9 mouse cellular contexts compared by ENCODE assay signal in genomic region chr4:9015528-9016503, GRCm38 (mm10).
DNase-seq lines count a peak whose midpoint lies in the region; ATAC-seq and TF ChIP-seq lines count a peak whose summit lies in the region.
"Had no signal": no experiment of that assay in that cellular context is flagged by ENCODE, and none has a peak within 500 bp of the region (broad histone marks: within the 10 kb centered on the region; RNA-seq: fewer than 3 reads in every experiment).

No protein-coding gene starts in this region.

- peaks cover 10% of the 10 kb centered on the region; the same call in 1 of the 2 replicates for H3K27me3 ChIP-seq in forebrain, embryonic 12.5 days
- H3K27me3 ChIP-seq in forebrain, embryonic 15.5 days, result no peaks in the 10 kb centered on the region
- H3K27me3 ChIP-seq in liver, adult 2 months (ENCODE audit: control insufficient read depth, insufficient read depth, low read length), result no peaks in the 10 kb centered on the region
- no peaks in the 10 kb centered on the region for H3K27me3 ChIP-seq in midbrain, embryonic 16.5 days (ENCODE audit: control insufficient read depth, insufficient read depth, low read depth, low read length)
- H3K27me3 ChIP-seq: CH12.LX had no signal

- ATAC-seq in forebrain, embryonic 12.5 days (ENCODE audit: low FRiP score), result no peak
- no peak for ATAC-seq in forebrain, embryonic 15.5 days (replicated peaks)
- ATAC-seq in midbrain, embryonic 16.5 days, result no peak
- ATAC-seq in erythroid progenitor cell, adult 5-6 weeks (replicated peaks; ENCODE audit: low FRiP score, poor library complexity, severe bottlenecking), result no peak

- peaks cover 44% of the 10 kb centered on the region for H3K4me1 ChIP-seq in forebrain, embryonic 12.5 days
- H3K4me1 ChIP-seq in forebrain, embryonic 15.5 days, result peaks cover 53% of the 10 kb centered on the region
- H3K4me1 ChIP-seq in liver, adult 2 months (ENCODE audit: control insufficient read depth, insufficient read depth, low read length), result peaks cover 2% of the 10 kb centered on the region; the same call in 1 of the 2 replicates
- H3K4me1 ChIP-seq in midbrain, embryonic 16.5 days (ENCODE audit: control insufficient read depth, insufficient read depth, low read length), result peaks cover 27% of the 10 kb centered on the region

- no peak overlapping the region for H3K4me3 ChIP-seq in forebrain, embryonic 12.5 days (replicated peaks)
- no peak overlapping the region for H3K4me3 ChIP-seq in forebrain, embryonic 15.5 days
- no peak overlapping the region for H3K4me3 ChIP-seq in liver, adult 2 months (ENCODE audit: insufficient read depth, low read depth, low read length)
- H3K4me3 ChIP-seq in midbrain, embryonic 16.5 days (ENCODE audit: low read depth, low read length), result no peak overlapping the region

- no peak for TF ChIP-seq CTCF in liver, adult 2 months (IDR thresholded peaks at IDR 0.05; ENCODE audit: low read depth, low read length)

- 0 out of 2 replicates have a peak overlapping the region, but pooled peaks have one; percentile 18 for H3K9ac ChIP-seq in forebrain, embryonic 12.5 days
- no peak overlapping the region for H3K9ac ChIP-seq in forebrain, embryonic 15.5 days (replicated peaks)
- H3K9ac ChIP-seq in liver, adult 2 months (ENCODE audit: low read depth, low read length), result no peak overlapping the region
- no peak overlapping the region for H3K9ac ChIP-seq in midbrain, embryonic 16.5 days (ENCODE audit: low read depth, low read length)

- no peaks in the 10 kb centered on the region for H3K36me3 ChIP-seq in forebrain, embryonic 12.5 days (replicated peaks)
- no peaks in the 10 kb centered on the region for H3K36me3 ChIP-seq in forebrain, embryonic 15.5 days
- H3K36me3 ChIP-seq in liver, adult 2 months (ENCODE audit: control insufficient read depth, insufficient read depth, low read length), result no peaks in the 10 kb centered on the region
- no peaks in the 10 kb centered on the region for H3K36me3 ChIP-seq in midbrain, embryonic 16.5 days (ENCODE audit: control insufficient read depth, insufficient read depth, low read length)

- WGBS in forebrain, embryonic 12.5 days, result 28% methylated on average over 14 of the region's 14 CpGs
- WGBS in forebrain, embryonic 15.5 days, result 31% methylated on average over 14 of the region's 14 CpGs
- 46% methylated on average over 14 of the region's 14 CpGs for WGBS in liver, adult 2 months
- 24% methylated on average over 14 of the region's 14 CpGs for WGBS in midbrain, embryonic 16.5 days

- no peak for TF ChIP-seq POLR2A in liver, adult 2 months (IDR thresholded peaks at IDR 0.05; ENCODE audit: extremely low read depth, insufficient read depth, low read length)

- intact Hi-C loops in heart, postnatal 10 days (cut with DNase I), result loop anchor here (5.0 kb wide), 1 partner anchor 64 kb away; no protein-coding TSS in a partner anchor
- intact Hi-C loops in gastrocnemius, postnatal 14 days (cut with DNase I; ENCODE audit: low total_unique reads), result no loop called here

- H3K9me3 ChIP-seq in forebrain, embryonic 12.5 days, result no peaks in the 10 kb centered on the region
- no peaks in the 10 kb centered on the region for H3K9me3 ChIP-seq in forebrain, embryonic 15.5 days
- no peaks in the 10 kb centered on the region for H3K9me3 ChIP-seq in midbrain, embryonic 16.5 days (replicated peaks; ENCODE audit: control insufficient read depth, low read length, poor library complexity, severe bottlenecking)

- H3K79me2 ChIP-seq in liver, adult 2 months (ENCODE audit: control insufficient read depth, insufficient read depth, low read length), result no peaks in the 10 kb centered on the region

- DNase-seq in cerebellum, adult 9-10 months, result peak; percentile 91
- DNase-seq in heart, postnatal 10 days, result peak; percentile 62 to 67
- peak; percentile 18 for DNase-seq in liver, adult 2 months (ENCODE audit: extremely low read depth, low read depth, low spot score)
- no peak for DNase-seq in gastrocnemius, postnatal 14 days

- H3K27ac ChIP-seq in forebrain, embryonic 12.5 days, result 0 out of 2 replicates have a peak overlapping the region, but pooled peaks have one; percentile 3
- no peak overlapping the region for H3K27ac ChIP-seq in forebrain, embryonic 15.5 days (replicated peaks)
- H3K27ac ChIP-seq in liver, adult 2 months (replicated peaks; ENCODE audit: insufficient read depth, low read depth, low read length), result peak overlapping the region; percentile 56
- H3K27ac ChIP-seq in midbrain, embryonic 16.5 days (ENCODE audit: low read length), result peak overlapping the region; percentile 53; the same call in 1 of the 2 replicates

- no peak overlapping the region for H3K4me2 ChIP-seq in forebrain, embryonic 12.5 days
- no peak overlapping the region for H3K4me2 ChIP-seq in forebrain, embryonic 15.5 days (replicated peaks)
- no peak overlapping the region for H3K4me2 ChIP-seq in midbrain, embryonic 16.5 days (ENCODE audit: low read length)
